Mouse (Mus musculus) limb, embryonic 14.5 days (tissue): ENCODE measurements around the gene Phgdh. TPM values are rescaled to one million over a fixed set of nuclear protein-coding genes. Genes with fewer than 3 reads are reported as not detected.

ENCODE experiments used
- ATAC-seq: fragments of 200-750 bp; cut with Nextera tagmentation; 2 replicates; pipeline ENCODE4 v1.8.0; 2017; ENCODE audit warnings: low read depth, moderate number of reproducible peaks, moderate TSS enrichment; ENCODE audit not compliant: low FRiP score
- DNase-seq: peaks from one replicate; pipeline ENCODE4 v3.0.0-alpha.2; 2015; ENCODE audit warnings: low spot score
- H3K27ac ChIP-seq: fragments of 300-500 bp; sonication (generic); replicated peaks from 2 replicates; pipeline ENCODE4 v1.5.1; 2014; ENCODE audit warnings: low read depth, mild to moderate bottlenecking, low read length, moderate library complexity, mixed read lengths
- H3K27me3 ChIP-seq: fragments of 300-500 bp; sonication (generic); 2 replicates; pipeline ENCODE4 v1.6.1; 2014; ENCODE audit warnings: low read length, mixed read lengths; ENCODE audit not compliant: control insufficient read depth, insufficient read depth
- H3K36me3 ChIP-seq: fragments of 300-500 bp; sonication (generic); 2 replicates; pipeline ENCODE4 v1.6.1; 2014; ENCODE audit warnings: mild to moderate bottlenecking, low read length, moderate library complexity, mixed read lengths; ENCODE audit not compliant: control insufficient read depth, insufficient read depth
- H3K4me1 ChIP-seq: fragments of 300-500 bp; sonication (generic); 2 replicates; pipeline ENCODE4 v1.6.1; 2014; ENCODE audit warnings: antibody characterized with exemption, low read length, mixed read lengths; ENCODE audit not compliant: control insufficient read depth, insufficient read depth
- H3K4me2 ChIP-seq: fragments of 300-500 bp; sonication (generic); replicated peaks from 2 replicates; pipeline ENCODE4 v1.6.1; 2014; ENCODE audit warnings: low read depth, mild to moderate bottlenecking, low read length, moderate library complexity; ENCODE audit not compliant: severe bottlenecking
- H3K4me3 ChIP-seq: fragments of 300-500 bp; sonication (generic); replicated peaks from 2 replicates; pipeline ENCODE4 v1.5.1; 2014; ENCODE audit warnings: low read length
- H3K9ac ChIP-seq: fragments of 300-500 bp; sonication (generic); 2 replicates; pipeline ENCODE4 v1.6.1; 2014; ENCODE audit warnings: mild to moderate bottlenecking, low read depth, low read length, moderate library complexity; ENCODE audit not compliant: severe bottlenecking
- H3K9me3 ChIP-seq: fragments of 300-500 bp; sonication (generic); 2 replicates; pipeline ENCODE4 v1.6.1; 2016; ENCODE audit warnings: low read length; ENCODE audit not compliant: control insufficient read depth
- POLR2A ChIP-seq: fragments of 200-500 bp; IDR thresholded peaks from 2 replicates; pipeline ENCODE4 v1.8.0; 2012; ENCODE audit warnings: inconsistent platforms, mild to moderate bottlenecking, moderate library complexity, borderline replicate concordance; ENCODE audit not compliant: insufficient read depth, insufficient read length; ENCODE audit errors: extremely low read depth
- WGBS: fragments of 180-500 bp; shearing (Covaris S2); extraction: QIAGEN DNeasy Blood & Tissue Kit; methylation state at CpG from one replicate; pipeline ENCODE4 v1.1.7; 2014; 5-methylcytosine and 5-hydroxymethylcytosine counted together
- polyA plus RNA-seq, 2 experiments: library from polyadenylated mRNA; depleted of rRNA in 1 of 2; stranded (reverse) in 1 of 2; unstranded in 1 of 2; fragments of >200 nt; fragmentation: Nextera tagmentation in 1 of 2; extraction: Ambion mirVana in 1 of 2; gene quantifications; 2 replicates each; pipeline versions ENCODE4 v1.2.1 to v1.2.3; 2012 to 2014

Gene Phgdh
- polyA plus RNA-seq, 2 experiments, result 135 to 219 TPM

DNA sequence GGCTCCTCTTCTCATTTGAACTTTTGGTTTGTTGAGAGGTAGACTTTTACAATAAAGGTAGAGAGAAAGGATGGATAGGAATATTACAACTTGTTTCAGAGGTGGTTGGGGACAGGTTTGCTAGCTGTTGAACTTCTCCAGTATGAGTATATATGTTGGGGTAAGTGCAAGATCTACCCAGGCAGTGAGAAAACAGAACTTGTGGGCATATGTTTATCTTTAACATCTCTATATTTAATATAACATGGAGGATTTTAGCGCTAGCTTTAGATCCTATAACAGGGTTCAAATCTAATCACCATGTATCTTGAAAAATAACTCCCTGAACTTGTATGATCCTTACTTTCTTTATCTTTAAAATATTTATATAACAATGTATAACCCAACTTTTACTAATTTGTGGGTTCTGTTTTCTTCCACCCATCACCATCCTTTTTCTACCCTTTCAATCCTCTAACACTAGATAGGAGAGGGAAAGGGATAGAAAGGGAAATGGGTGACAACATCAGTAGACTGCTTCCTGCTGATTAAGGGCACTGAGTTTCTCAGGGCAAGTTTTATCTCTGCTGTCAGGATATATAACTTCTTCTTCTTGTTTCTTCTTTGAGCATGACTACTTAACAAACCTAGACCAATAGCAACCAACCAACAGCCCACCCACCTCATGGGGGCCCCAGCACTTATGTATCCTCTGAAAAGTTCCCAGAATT lies 40.2 kb downstream of the Phgdh start:
- 90% methylated on average over 1 of the region's 1 CpGs for whole genome bisulfite sequencing
- no peaks in the 10 kb centered on the region for H3K36me3 ChIP-seq
- ATAC-seq (no peak), DNase-seq (no peak)
- H3K4me1 ChIP-seq, result no peaks in the 10 kb centered on the region
- no peak overlapping the region for H3K4me2 ChIP-seq
- no peak overlapping the region for H3K4me3 ChIP-seq
- no peak overlapping the region for H3K27ac ChIP-seq
- no peak overlapping the region for H3K9ac ChIP-seq
- TF ChIP-seq POLR2A, result no peak
- H3K27me3 ChIP-seq, result no peaks in the 10 kb centered on the region
- H3K9me3 ChIP-seq, result no peaks in the 10 kb centered on the region

DNA sequence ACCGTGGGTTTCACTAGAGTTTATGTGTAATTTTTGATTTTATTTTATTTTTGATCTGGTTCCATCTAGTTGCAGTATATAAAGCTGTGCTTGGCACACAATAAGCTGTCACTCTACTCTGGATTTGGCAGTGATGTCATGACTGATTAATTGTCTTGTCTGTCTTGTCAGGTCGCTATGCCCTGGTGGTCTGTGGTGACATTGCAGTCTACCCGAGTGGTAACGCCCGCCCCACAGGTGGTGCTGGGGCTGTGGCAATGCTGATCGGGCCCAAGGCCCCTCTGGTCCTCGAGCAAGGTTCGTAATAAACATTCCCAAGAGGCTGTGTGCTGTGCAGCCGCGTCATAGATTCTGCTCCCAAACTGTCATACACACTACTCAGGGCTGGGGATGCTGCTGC lies 43.8 kb downstream of the Phgdh start:
- H3K27me3 ChIP-seq, result no peaks in the 10 kb centered on the region
- H3K9ac ChIP-seq, result no peak overlapping the region
- 64% methylated on average over 10 of the region's 10 CpGs for WGBS
- no peaks in the 10 kb centered on the region for H3K4me1 ChIP-seq
- ATAC-seq, result no peak
- no peaks in the 10 kb centered on the region for H3K36me3 ChIP-seq
- no peak for DNase-seq
- no peak overlapping the region for H3K4me3 ChIP-seq
- no peak for TF ChIP-seq POLR2A
- H3K9me3 ChIP-seq, result no peaks in the 10 kb centered on the region
- H3K27ac ChIP-seq, result no peak overlapping the region
- H3K4me2 ChIP-seq, result no peak overlapping the region

DNA sequence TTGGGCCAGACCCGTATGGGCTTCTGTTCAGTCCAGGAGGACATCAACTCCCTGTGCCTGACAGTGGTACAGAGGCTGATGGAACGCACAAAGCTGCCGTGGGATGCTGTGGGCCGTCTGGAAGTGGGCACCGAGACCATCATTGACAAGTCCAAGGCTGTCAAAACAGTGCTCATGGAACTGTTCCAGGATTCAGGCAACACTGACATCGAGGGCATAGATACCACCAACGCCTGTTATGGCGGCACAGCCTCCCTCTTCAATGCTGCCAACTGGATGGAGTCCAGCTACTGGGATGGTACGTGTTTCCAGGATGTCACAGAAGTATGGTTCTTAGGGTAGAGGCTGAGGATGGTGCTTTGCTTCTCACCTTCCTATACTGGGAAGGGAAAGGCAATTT lies 48.7 kb downstream of the Phgdh start:
- DNase-seq (no peak), ATAC-seq (no peak)
- TF ChIP-seq POLR2A, result no peak
- Histone ChIP-seq H3K4me2 (no peak overlapping the region), H3K36me3 (no peaks in the 10 kb centered on the region), H3K27ac (no peak overlapping the region), H3K9me3 (no peaks in the 10 kb centered on the region), H3K27me3 (no peaks in the 10 kb centered on the region), H3K9ac (no peak overlapping the region), H3K4me1 (no peaks in the 10 kb centered on the region), H3K4me3 (no peak overlapping the region)
- 91% methylated on average over 9 of the region's 9 CpGs for WGBS

DNA sequence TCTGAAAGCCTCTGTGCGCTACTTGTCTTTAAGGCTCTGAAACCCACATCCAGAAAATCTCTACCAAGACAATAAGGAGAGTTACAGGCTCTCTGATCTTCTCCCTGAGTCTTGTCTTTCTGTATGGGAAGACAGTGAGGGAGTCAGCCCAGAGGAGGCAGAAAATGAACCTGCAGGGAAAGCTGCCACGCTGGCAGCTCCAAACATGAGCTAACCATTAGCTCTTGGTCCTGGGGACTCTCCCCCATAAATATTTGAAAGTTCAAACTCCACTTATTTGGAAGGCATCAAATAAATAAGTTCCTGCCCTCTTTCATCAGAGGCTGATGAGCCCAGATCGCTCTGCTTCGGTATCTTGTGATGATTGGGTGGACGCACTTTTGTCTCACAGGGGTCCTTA lies 56.6 kb downstream of the Phgdh start:
- ATAC-seq (no peak), DNase-seq (no peak)
- no peaks in the 10 kb centered on the region for H3K27me3 ChIP-seq
- H3K9ac ChIP-seq, result no peak overlapping the region
- no peak for TF ChIP-seq POLR2A
- no peaks in the 10 kb centered on the region for H3K36me3 ChIP-seq
- peaks cover 5% of the 10 kb centered on the region for H3K4me1 ChIP-seq
- H3K4me2 ChIP-seq, result no peak overlapping the region
- WGBS, result 84% methylated on average over 5 of the region's 5 CpGs
- H3K4me3 ChIP-seq, result no peak overlapping the region
- H3K9me3 ChIP-seq, result no peaks in the 10 kb centered on the region
- H3K27ac ChIP-seq, result no peak overlapping the region

DNA sequence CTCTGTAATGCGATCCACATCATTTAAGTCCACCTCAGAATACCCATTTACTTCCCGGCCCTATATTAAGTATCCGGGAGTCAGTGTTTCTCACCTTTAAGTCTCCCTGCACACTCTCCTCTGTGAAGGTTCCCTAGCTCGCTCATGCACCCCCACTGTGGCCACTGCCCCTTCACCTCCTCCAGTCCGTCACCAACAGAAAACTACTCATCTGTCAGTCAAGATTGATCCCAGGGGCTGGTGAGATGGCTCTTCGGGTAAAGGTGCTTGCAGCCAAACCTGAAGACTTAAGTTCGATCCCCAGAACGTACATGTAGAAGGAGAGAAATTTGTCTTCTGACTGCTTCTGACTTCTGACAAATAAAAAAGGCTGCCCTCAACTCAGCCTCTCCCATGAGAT lies 57.4 kb downstream of the Phgdh start:
- Histone ChIP-seq H3K36me3 (no peaks in the 10 kb centered on the region), H3K9ac (no peak overlapping the region), H3K27ac (no peak overlapping the region), H3K4me3 (no peak overlapping the region), H3K9me3 (no peaks in the 10 kb centered on the region), H3K4me2 (no peak overlapping the region), H3K4me1 (peaks cover 5% of the 10 kb centered on the region), H3K27me3 (no peaks in the 10 kb centered on the region)
- WGBS, result 92% methylated on average over 8 of the region's 8 CpGs
- DNase-seq (no peak), ATAC-seq (no peak)
- no peak for TF ChIP-seq POLR2A
